ENCODE assay signal across 8 mouse cellular contexts in the genomic region with DNA sequence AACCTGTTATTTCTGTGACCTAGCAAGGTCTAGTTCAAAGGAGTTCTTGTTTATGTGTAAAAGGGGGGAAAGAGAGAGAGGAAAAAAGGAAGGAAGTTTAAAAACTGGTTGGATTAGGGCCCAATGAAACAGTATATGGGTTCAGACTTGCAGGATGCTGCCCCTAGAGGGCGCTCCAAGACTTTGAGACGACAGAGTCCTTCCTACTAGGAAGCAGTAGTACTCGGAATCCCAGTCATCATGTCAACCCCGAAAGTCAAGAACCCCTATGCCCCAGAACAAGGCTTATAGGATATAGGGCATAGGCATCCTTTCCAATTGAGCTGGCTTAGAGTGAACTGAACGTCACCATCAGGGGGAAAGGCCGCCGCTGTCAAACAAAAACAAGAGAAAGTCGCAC. TPM values are rescaled to one million over a fixed set of nuclear protein-coding genes. Genes with fewer than 3 reads are reported as not detected.
DNase-seq lines count a peak whose midpoint lies in the region; ATAC-seq and TF ChIP-seq lines count a peak whose summit lies in the region.

No protein-coding gene starts in this region.

- peak; percentile 62 for DNase-seq in 416B (ENCODE audit: low read depth)
- peak; percentile 70 to 91 for DNase-seq in adrenal gland, adult (ENCODE audit: inconsistent age in 2 of 2, low spot score in 1 of 2)
- peak; percentile 70 to 81 for DNase-seq in cerebellum, postnatal 4 days (ENCODE audit: low spot score in 2 of 2)
- peak; percentile 79 for DNase-seq in gastrocnemius, postnatal 14 days
- peak; percentile 81 for DNase-seq in kidney, adult 18-20 months
- DNase-seq in limb, embryonic 14.5 days (ENCODE audit: low spot score): peak; percentile 92
- peak; percentile 84 for DNase-seq in neural tube, embryonic 11.5 days (ENCODE audit: low spot score)
- peak; percentile 37 to 45 for DNase-seq in urinary bladder, adult 18-20 months (ENCODE audit: low spot score in 2 of 2)

- ATAC-seq in limb, embryonic 14.5 days (ENCODE audit: low FRiP score, low read depth): peak; percentile 74; the same call in 1 of the 2 replicates
- ATAC-seq in neural tube, embryonic 11.5 days (ENCODE audit: insufficient read depth, low FRiP score, low TSS enrichment): no peak

- H3K36me3 ChIP-seq in limb, embryonic 14.5 days (ENCODE audit: control insufficient read depth, insufficient read depth, low read length): no peaks in the 10 kb centered on the region
- H3K36me3 ChIP-seq in neural tube, embryonic 11.5 days (ENCODE audit: control insufficient read depth, insufficient read depth, low read length): no peaks in the 10 kb centered on the region

- H3K4me2 ChIP-seq in limb, embryonic 14.5 days (replicated peaks; ENCODE audit: low read depth, low read length, severe bottlenecking): no peak overlapping the region
- no peak overlapping the region for H3K4me2 ChIP-seq in neural tube, embryonic 11.5 days (ENCODE audit: low read depth)

- no peaks in the 10 kb centered on the region for H3K27me3 ChIP-seq in limb, embryonic 14.5 days (ENCODE audit: control insufficient read depth, insufficient read depth, low read length)
- H3K27me3 ChIP-seq in neural tube, embryonic 11.5 days (ENCODE audit: control insufficient read depth, insufficient read depth, low read length): no peaks in the 10 kb centered on the region

- no peak overlapping the region for H3K27ac ChIP-seq in limb, embryonic 14.5 days (replicated peaks; ENCODE audit: low read depth, low read length)
- H3K27ac ChIP-seq in neural tube, embryonic 11.5 days (ENCODE audit: low read depth, low read length): no peak overlapping the region

- intact Hi-C loops in gastrocnemius, postnatal 14 days (cut with DNase I; ENCODE audit: low total_unique reads): loop anchor here (10.0 kb wide), 1 partner anchor 757 kb away; no protein-coding TSS in a partner anchor

- 41% methylated on average over 8 of the region's 8 CpGs for WGBS in limb, embryonic 14.5 days
- WGBS in neural tube, embryonic 11.5 days: 40% methylated on average over 8 of the region's 8 CpGs

- H3K9me3 ChIP-seq in limb, embryonic 14.5 days (ENCODE audit: control insufficient read depth, low read length): no peaks in the 10 kb centered on the region
- H3K9me3 ChIP-seq in neural tube, embryonic 11.5 days (ENCODE audit: control insufficient read depth, low read length): no peaks in the 10 kb centered on the region

- no peaks in the 10 kb centered on the region for H3K4me1 ChIP-seq in limb, embryonic 14.5 days (ENCODE audit: control insufficient read depth, insufficient read depth, low read length)
- H3K4me1 ChIP-seq in neural tube, embryonic 11.5 days (ENCODE audit: control insufficient read depth, insufficient read depth, low read length): no peaks in the 10 kb centered on the region

- no peak overlapping the region for H3K9ac ChIP-seq in limb, embryonic 14.5 days (ENCODE audit: low read depth, low read length, severe bottlenecking)
- no peak overlapping the region for H3K9ac ChIP-seq in neural tube, embryonic 11.5 days (ENCODE audit: low read length)

- peak; percentile 21; the same call in 1 of the 2 replicates for TF ChIP-seq POLR2A in limb, embryonic 14.5 days (IDR thresholded peaks at IDR 0.05; ENCODE audit: borderline replicate concordance, extremely low read depth, insufficient read depth, insufficient read length)

- no peak overlapping the region for H3K4me3 ChIP-seq in limb, embryonic 14.5 days (replicated peaks; ENCODE audit: low read length)
- H3K4me3 ChIP-seq in neural tube, embryonic 11.5 days (ENCODE audit: low read depth, low read length): no peak overlapping the region

RNA-seq across cellular contexts. Expression of a gene that starts 50.0 kb away (rescaled TPM):
- 10 to 100 TPM; 36.1 to 41.5 TPM for total RNA-seq in gastrocnemius, postnatal 14 days (2021)
- polyA plus RNA-seq in limb, embryonic 14.5 days (2012; rRNA removed): 82.2 and 82.3 TPM in 2 replicates
- polyA plus RNA-seq in limb, embryonic 14.5 days (2014; fragmentation: Nextera tagmentation; extraction: Ambion mirVana): 88.8 and 96.9 TPM in 2 replicates
- 50.4 and 57.3 TPM in 2 replicates for polyA plus RNA-seq in neural tube, embryonic 11.5 days (2014; fragmentation: Nextera tagmentation; extraction: Ambion mirVana)

Comparison
In these comparisons a context has a peak if more than half of its experiments do, and no peak if none do; other contexts are left out.
1. DNase-seq: peak in every context shown above with its lines; median percentile 92 in limb, embryonic 14.5 days; 84 in neural tube, embryonic 11.5 days; 81 in kidney, adult 18-20 months; 80 in adrenal gland, adult; 79 in gastrocnemius, postnatal 14 days; 76 in cerebellum, postnatal 4 days; 62 in 416B; 41 in urinary bladder, adult 18-20 months.